Mouse (Mus musculus): ENCODE measurements around the gene Lbx2.
A peak's percentile ranks its signal among the peaks of the same experiment; 100 is the strongest.

The Lbx2 gene

DNA sequence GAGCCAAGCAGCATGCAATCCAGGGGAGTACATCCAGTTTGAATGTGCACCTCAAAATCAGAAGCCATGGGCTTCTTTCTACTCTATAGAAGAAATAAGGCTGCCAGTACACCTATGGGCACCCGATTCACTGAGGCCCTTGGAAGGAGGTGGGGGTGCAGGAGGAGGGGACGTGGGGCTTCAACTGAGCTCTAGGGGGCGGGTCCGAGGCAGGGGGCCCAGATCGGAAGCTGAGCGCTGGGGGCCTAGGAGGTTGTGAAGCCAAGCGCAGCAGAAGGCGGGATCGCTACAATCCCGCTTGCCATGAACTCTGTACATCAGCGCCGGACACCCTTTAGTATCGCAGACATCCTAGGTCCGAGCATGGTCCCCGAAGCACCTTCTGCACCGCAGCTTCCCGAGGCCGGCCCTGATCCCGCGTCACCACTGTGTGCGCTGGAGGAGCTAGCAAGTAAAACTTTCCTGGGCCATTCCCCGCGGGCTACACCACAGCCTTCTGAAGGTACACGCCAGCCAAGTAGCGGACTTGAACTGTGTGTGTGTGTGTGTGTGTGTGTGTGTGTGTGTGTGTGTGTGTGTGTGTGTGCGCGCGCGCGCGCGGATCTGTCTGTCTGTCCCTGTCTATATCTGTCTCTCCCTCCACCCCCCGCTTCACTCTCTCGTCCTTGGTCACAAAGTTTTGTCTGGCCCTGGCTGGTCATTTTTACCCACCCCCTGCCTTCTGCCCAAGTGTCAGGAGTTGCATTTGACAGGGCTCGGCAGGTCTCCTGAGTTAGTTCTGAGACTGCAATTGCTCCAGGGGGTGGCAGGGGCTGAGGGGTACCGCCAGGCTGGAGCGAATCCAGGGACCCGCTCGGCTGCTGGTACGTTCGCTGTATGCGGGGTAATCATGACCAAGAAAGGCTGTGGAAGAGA, at the start of gene Lbx2:
Gene Lbx2, plus strand, starts transcription at position 247 of the 915 bp plus-strand sequence.
- no peak for DNase-seq (ENCODE audit: extremely low read depth, insufficient read length, low spot score)

DNA sequence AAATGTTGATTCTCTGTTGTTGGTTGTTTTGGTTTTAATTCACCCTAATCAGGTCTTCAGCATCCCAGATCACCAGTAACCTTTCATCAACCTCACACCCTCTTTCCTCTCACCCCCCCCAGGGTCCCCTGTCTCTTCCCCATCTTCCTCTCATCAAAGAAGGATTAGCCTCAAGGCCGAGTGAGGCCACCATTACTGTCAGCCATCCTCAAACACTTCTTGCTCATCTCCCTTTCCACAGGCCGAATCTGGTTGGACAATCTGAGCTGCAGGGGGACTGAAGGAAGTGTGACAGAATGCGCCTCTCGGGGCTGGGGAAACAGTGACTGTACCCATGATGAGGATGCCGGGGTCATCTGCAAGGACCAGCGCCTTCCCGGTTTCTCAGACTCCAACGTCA, 49.0 kb upstream of the Lbx2 start:
- DNase-seq (ENCODE audit: extremely low read depth, insufficient read length, low spot score) = no peak

GRCm38 (mm10) chr6:83038496-83039012, 47.6 kb upstream of the Lbx2 start:
- no peak for DNase-seq (ENCODE audit: extremely low read depth, insufficient read length, low spot score)

- DNase-seq (ENCODE audit: extremely low read depth, insufficient read length, low spot score) = no peak
These were observed 45.6 kb upstream of the Lbx2 start for GRCm38 (mm10) chr6:83040601-83041000.

DNA sequence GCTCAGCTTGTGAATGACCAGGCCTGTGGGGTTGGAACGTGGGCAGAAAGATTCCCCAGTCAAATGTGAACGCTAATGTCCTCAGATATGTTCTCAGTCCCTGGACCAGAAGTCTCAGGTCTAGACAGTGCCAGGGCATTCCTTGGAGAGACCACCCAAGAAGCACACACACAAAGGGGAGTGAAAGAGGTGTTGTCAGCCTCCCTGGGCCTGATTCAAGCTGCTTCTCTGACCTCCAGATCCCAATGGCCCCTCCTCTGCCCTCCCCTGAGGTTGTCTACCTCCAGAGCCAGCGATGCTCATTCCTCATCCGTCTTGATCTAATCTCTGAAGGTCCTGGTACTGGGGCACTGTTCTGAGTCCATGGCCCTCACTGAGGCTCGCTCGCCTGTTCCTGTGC, 42.6 kb upstream of the Lbx2 start:
- DNase-seq (ENCODE audit: extremely low read depth, insufficient read length, low spot score) = no peak

DNA sequence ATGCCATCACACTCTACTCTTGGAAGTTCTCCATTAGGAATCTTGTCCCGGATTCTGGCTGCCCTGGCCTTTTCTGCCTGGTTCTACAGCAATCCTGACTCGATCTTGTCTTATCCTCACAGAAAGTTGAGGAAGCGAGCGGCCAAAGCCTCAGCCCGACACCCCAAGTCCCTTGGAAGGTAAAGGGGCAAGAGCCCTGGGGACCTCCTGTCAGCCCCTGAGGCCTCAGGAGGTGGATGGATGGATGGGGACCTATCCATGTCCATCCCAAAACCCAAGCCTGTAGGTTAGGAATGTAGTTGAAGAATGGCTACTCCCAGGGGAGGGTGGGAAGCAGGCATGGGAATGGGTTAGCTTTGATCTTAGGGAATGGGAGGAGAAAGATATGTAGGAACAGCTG, 42.2 kb upstream of the Lbx2 start:
- DNase-seq (ENCODE audit: extremely low read depth, insufficient read length, low spot score) = no peak

DNA sequence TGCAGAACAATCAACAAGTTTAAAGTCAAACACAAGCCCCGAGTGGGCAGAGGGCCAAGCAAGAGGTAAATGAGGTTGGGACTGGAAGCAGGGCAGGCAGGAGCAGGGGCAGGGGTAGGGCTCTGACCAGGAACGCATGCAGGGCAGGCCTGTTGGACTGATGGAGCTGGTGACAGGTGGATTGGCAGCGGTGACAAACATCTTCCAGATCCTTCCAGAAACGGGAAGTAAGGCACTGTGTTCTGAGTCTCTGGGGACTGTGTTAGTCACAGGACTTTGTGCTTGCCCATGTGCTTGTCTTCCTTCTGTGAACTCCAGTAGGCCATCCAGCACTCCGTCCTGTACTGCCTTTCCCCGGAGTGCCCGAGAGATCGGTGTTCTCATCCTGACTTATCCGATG, 41.4 kb upstream of the Lbx2 start:
- DNase-seq (ENCODE audit: extremely low read depth, insufficient read length, low spot score) = peak; percentile 49

- DNase-seq (ENCODE audit: extremely low read depth, insufficient read length, low spot score) = no peak
These were observed 36.8 kb upstream of the Lbx2 start for GRCm38 (mm10) chr6:83049367-83049766.

- DNase-seq (ENCODE audit: extremely low read depth, insufficient read length, low spot score) = peak; percentile 59
These were observed 32.8 kb upstream of the Lbx2 start for GRCm38 (mm10) chr6:83053136-83053960.

GRCm38 (mm10) chr6:83054074-83054851, 31.9 kb upstream of the Lbx2 start, which contains the start of gene Aup1:
TSS of gene Aup1 (plus strand) at chr6:83054521.
- DNase-seq (ENCODE audit: extremely low read depth, insufficient read length, low spot score) = peak; percentile 98

DNA sequence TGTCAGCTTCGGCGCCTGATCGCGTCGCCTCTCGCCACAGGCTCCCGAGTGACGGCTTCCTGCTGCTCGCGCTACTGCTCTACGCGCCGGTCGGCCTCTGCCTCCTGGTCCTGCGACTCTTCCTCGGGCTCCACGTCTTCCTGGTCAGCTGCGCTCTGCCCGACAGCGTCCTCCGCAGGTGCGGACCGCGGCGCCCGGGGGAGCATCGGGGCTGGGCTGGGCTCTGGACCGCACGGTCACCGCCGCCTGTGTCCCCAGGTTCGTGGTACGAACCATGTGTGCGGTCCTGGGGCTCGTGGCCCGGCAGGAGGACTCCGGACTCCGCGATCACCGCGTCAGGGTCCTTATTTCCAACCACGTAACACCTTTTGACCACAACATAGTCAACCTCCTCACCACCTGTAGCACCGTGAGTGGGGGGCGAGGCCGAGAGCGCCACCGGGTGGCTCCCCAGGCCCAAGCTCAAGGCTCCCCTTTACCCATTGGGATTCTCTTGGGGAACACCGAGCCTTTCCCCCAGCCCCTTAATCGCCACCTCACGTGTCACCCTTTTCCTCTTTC, 31.2 kb upstream of the Lbx2 start, which contains the start of gene Htra2:
Gene Htra2, minus strand, starts transcription at position 403 of the 561 bp plus-strand sequence.
- no peak for DNase-seq (ENCODE audit: extremely low read depth, insufficient read length, low spot score)

DNA sequence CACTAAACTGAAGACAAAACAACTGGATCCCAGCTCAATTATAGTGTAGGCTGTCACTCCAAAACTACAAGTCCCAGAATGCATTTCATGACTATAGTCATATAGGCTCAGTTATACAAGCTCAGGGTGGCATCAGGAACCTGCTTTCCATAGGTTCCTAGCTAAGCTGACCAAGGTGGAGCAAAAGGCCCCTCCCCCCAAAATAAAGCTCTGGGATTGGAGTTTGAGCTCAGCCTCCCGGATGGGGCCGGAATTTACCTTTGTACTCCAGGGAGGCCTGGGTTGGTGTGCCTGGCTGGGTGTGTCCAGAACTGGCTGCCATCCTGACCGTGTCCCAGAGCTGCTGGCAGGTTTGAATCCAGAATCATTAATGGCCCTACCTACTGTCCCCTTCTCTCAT, 28.4 kb upstream of the Lbx2 start, which contains the start of gene Dqx1:
Gene Dqx1, plus strand, starts transcription at position 55 of the 400 bp plus-strand sequence.
- no peak for DNase-seq (ENCODE audit: extremely low read depth, insufficient read length, low spot score)

DNA sequence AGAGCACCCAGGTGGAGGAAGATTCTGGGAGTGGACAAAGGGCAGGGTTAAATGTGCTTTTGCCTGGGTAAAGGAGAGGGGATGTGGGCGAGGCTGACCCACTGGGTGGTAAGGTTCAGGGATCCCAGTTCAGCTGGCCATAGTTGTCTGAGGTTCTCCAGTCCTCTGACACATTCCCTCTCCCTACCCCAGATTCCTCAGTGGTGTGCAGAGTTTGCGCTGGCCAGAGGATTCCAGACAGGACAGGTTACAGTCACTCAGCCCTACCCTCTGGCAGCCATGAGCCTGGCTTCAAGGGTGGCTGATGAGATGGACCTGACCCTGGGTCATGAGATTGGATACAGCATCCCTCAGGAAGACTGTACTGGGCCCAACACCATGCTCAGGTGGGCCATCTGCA, 27.4 kb upstream of the Lbx2 start:
- DNase-seq (ENCODE audit: extremely low read depth, insufficient read length, low spot score) = no peak

- no peak for DNase-seq (ENCODE audit: extremely low read depth, insufficient read length, low spot score)
These were observed 20.2 kb upstream of the Lbx2 start for GRCm38 (mm10) chr6:83065995-83066394.

DNA sequence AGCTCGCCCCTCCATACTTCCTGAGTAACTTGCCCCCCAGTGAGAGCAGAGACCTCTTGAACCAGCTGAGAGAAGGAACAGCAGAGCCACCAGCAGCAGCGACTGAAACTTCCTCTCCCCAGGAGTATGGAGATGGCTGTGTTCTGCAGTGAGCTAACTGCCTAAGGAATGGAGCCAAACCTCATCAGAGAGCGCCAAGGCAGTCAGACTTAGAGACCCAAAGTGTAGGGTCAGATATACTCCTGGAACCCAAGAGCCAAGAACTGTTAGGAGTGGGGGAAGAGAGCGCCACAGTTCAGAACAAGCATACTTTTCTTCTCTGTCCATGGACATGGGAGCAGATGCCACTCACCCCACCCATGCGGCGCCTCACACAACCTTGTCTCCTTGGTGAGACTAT, 19.7 kb upstream of the Lbx2 start:
- DNase-seq (ENCODE audit: extremely low read depth, insufficient read length, low spot score) = no peak

GRCm38 (mm10) chr6:83068221-83068620, 17.9 kb upstream of the Lbx2 start:
- no peak for DNase-seq (ENCODE audit: extremely low read depth, insufficient read length, low spot score)

- no peak for DNase-seq (ENCODE audit: extremely low read depth, insufficient read length, low spot score)
These were observed 17.3 kb upstream of the Lbx2 start for GRCm38 (mm10) chr6:83068706-83069487.

- DNase-seq (ENCODE audit: extremely low read depth, insufficient read length, low spot score) = no peak
These were observed 16.5 kb upstream of the Lbx2 start for GRCm38 (mm10) chr6:83069488-83070246.

DNA sequence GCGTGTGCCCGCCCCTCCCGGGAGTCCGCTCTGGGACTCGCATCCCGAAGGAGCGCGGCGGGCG, 16.1 kb upstream of the Lbx2 start, which contains the start of gene Tlx2:
Gene Tlx2, minus strand, starts transcription at position 47 of the 64 bp plus-strand sequence.
- no peak for DNase-seq (ENCODE audit: extremely low read depth, insufficient read length, low spot score)

All from 3134 (cell line).